Mouse (Mus musculus) limb, embryonic 12.5 days (tissue): ENCODE measurements at regions not wholly inside any gene's neighbourhood (a gene's known extent, or its start where the extent isn't known, plus 50 kb on each side); places are given as distances from the start of the nearest gene placed in this dataset.
"Not testable (repeated sequence)": the region's sequence is repeated elsewhere in the genome, so short reads cannot be mapped to it uniquely, and the experiment has no call there.

ENCODE experiments used
- ATAC-seq: fragments of 200-750 bp; cut with Nextera tagmentation; 2 replicates; pipeline ENCODE4 v1.8.0; 2017; ENCODE audit warnings: low read depth, moderate TSS enrichment; ENCODE audit not compliant: insufficient number of reproducible peaks, insufficient read depth, low FRiP score, low TSS enrichment
- H3K27ac ChIP-seq: fragments of 300-500 bp; sonication (generic); 2 replicates; pipeline ENCODE4 v1.5.1; 2016; ENCODE audit warnings: mild to moderate bottlenecking, moderate library complexity
- H3K27me3 ChIP-seq: fragments of 300-500 bp; sonication (generic); 2 replicates; pipeline ENCODE4 v1.6.1; 2016; ENCODE audit warnings: mild to moderate bottlenecking, moderate library complexity
- H3K36me3 ChIP-seq: fragments of 300-500 bp; sonication (generic); 2 replicates; pipeline ENCODE4 v1.6.1; 2016; ENCODE audit warnings: mild to moderate bottlenecking, moderate library complexity
- H3K4me1 ChIP-seq: fragments of 300-500 bp; sonication (generic); replicated peaks from 2 replicates; pipeline ENCODE4 v1.6.1; 2016
- H3K4me2 ChIP-seq: fragments of 300-500 bp; sonication (generic); 2 replicates; pipeline ENCODE4 v1.6.1; 2016; ENCODE audit warnings: mild to moderate bottlenecking, moderate library complexity
- H3K4me3 ChIP-seq: fragments of 300-500 bp; sonication (generic); replicated peaks from 2 replicates; pipeline ENCODE4 v1.5.1; 2016; ENCODE audit warnings: mild to moderate bottlenecking
- H3K9ac ChIP-seq: fragments of 300-500 bp; sonication (generic); replicated peaks from 2 replicates; pipeline ENCODE4 v1.6.1; 2016; ENCODE audit warnings: mild to moderate bottlenecking, moderate library complexity
- H3K9me3 ChIP-seq: fragments of 300-500 bp; sonication (generic); 2 replicates; pipeline ENCODE4 v1.6.1; 2016; ENCODE audit warnings: mild to moderate bottlenecking, moderate library complexity
- WGBS: fragments of 180-500 bp; shearing (Covaris S2); methylation state at CpG from one replicate; pipeline ENCODE4 v1.1.7; 2016; 5-methylcytosine and 5-hydroxymethylcytosine counted together

DNA sequence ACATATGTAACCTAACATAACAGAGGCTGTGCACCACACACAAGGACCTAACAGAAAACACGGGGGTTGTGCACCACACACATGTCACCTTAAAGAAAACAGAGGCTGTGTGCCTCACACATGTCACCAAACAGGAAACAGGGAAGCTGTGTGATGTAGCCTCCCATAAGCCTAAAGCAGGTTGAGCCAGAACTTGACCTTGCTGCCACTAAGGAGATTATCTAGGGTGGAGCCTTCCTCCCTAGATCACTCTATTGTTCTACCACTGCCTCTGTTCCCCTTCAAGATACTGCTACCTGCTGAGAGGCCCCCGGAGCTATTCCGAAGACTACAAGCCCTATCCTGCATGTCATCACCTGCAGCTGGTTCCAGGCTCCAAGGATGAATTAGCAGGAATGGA is 100.1 kb upstream of the Thrb start:
- not testable (repeated sequence) for H3K4me3 ChIP-seq, H3K9me3 ChIP-seq, H3K27me3 ChIP-seq, H3K9ac ChIP-seq, H3K27ac ChIP-seq, H3K4me2 ChIP-seq, ATAC-seq, H3K36me3 ChIP-seq, H3K4me1 ChIP-seq
- WGBS: 49% methylated on average over 3 of the region's 3 CpGs

DNA sequence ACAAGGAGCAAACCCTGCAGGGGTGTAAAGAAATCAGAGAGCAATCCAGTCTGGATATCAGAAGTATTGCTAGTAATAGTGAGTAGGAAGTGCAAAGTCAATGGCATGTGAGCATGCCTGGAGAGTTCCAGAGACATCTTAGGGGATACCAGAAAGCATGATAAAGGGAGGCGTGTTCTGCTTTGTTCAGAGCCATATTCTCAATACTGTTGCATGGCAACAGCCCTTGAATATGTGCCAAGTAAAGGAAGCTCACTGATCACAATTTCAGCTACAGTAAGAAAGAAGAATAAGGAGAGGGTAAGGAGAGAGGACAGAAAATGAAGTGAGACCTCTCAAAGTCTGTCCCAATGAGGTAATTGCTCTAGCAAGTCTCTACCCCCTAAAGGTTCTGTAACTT is 92.1 kb upstream of the Thrb start:
- H3K4me1 ChIP-seq: no peaks in the 10 kb centered on the region
- no peak overlapping the region for H3K9ac ChIP-seq
- no peak overlapping the region for H3K4me2 ChIP-seq
- no peak overlapping the region for H3K4me3 ChIP-seq
- H3K36me3 ChIP-seq: no peaks in the 10 kb centered on the region
- H3K27ac ChIP-seq: no peak overlapping the region
- no peaks in the 10 kb centered on the region for H3K27me3 ChIP-seq
- no peak for ATAC-seq
- WGBS: 86% methylated on average over 1 of the region's 1 CpGs
- no peaks in the 10 kb centered on the region for H3K9me3 ChIP-seq

DNA sequence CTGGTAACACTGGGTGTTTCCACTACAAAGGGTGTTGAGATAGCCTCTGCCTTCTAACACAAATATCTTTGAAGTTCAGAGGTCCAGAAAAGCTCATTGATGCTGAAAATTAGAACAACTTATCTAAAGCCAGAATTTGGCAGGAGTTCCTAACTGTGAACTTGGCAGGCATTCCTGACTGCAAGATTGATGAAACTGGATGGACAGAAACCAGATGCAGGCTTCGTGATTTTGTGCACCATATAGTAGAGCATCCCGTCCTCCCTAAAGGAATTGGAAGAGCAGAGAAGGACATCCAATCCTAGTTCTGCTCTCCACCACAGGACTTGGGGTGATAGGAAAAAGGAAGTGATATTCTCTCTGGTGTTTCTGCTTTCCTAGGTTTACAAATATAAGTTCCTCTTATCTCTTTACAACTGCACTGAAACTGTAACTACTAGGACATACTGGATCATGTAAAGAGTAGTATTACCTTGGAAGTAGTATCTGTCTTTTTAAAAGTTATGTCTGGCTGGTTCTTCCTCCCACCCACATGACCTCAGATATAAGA is 90.9 kb upstream of the Thrb start:
- no peak for ATAC-seq
- H3K4me2 ChIP-seq: no peak overlapping the region
- no peaks in the 10 kb centered on the region for H3K9me3 ChIP-seq
- H3K36me3 ChIP-seq: no peaks in the 10 kb centered on the region
- H3K27ac ChIP-seq: no peak overlapping the region
- 78% methylated on average over 2 of the region's 2 CpGs for WGBS
- no peak overlapping the region for H3K4me3 ChIP-seq
- H3K4me1 ChIP-seq: no peaks in the 10 kb centered on the region
- no peaks in the 10 kb centered on the region for H3K27me3 ChIP-seq
- no peak overlapping the region for H3K9ac ChIP-seq

DNA sequence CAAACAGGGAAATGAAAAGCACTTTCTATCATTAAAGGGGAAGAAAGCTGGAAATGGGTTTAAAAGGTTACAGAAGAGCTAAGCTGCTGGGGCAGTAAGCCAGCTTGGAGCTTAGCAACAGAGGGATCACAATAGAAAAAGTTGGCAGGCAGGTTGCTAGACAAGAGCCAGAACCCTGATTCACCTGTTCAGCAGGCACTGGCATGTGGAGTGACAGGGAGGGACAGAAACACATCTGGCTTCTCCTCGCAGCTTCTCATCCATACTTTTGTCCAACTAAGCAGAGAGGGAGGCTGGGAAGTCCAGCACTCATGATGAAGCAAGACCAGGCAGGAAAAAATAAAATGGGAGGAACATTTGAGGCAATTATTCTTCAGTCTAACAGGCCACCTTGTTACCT is 81.3 kb upstream of the Thrb start:
- Histone ChIP-seq H3K36me3 (no peaks in the 10 kb centered on the region), H3K4me1 (no peaks in the 10 kb centered on the region), H3K4me3 (no peak overlapping the region), H3K27ac (no peak overlapping the region), H3K9ac (no peak overlapping the region), H3K9me3 (no peaks in the 10 kb centered on the region), H3K4me2 (no peak overlapping the region), H3K27me3 (no peaks in the 10 kb centered on the region)
- 70% methylated on average over 1 of the region's 1 CpGs for WGBS
- no peak for ATAC-seq

DNA sequence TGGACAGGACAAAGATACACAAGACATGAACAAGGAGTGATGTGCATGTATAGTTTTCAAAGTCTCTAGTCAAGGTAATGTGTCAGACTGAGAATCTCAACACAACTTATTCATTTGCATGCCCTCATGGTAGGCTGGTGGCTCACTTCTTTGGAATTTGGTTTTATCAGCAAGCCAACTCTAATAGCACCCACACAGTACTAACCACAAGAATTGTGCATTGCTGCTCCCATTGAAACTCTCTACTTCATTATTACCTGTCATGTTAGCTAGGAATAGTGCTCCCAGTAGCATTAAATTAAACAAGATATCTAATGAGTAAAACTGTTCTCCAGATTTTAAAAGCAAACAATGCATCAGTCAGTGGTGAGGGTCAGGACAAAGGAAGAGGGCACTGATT is 70.5 kb upstream of the Thrb start:
- no peaks in the 10 kb centered on the region for H3K9me3 ChIP-seq
- ATAC-seq: no peak

DNA sequence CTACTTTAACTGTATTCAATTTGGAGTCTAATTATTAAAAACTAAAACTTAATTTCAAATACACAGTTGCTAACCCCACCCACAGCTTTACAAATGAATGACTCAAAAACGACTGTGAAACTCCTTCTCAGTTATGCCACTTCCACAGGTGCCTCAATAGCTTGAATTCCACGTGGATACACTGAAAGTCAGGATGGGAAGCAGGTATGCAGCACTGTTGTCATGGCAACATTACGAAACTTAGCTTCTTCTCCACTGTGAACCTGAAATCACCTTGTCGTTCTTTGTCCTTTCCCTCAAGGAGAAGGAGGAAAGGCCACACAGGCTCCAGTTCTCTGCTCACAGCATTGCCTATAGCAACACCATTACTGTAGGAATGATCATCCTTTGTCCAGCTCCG is 60.5 kb upstream of the Thrb start:
- WGBS: 73% methylated on average over 5 of the region's 5 CpGs
- ATAC-seq: no peak
- Histone ChIP-seq H3K4me3 (no peak overlapping the region), H3K9me3 (no peaks in the 10 kb centered on the region), H3K9ac (no peak overlapping the region), H3K4me1 (no peaks in the 10 kb centered on the region), H3K36me3 (no peaks in the 10 kb centered on the region), H3K4me2 (no peak overlapping the region), H3K27me3 (no peaks in the 10 kb centered on the region), H3K27ac (no peak overlapping the region)

More for the DNA sequence above, 70.5 kb upstream of the Thrb start:
- Histone ChIP-seq H3K36me3 (no peaks in the 10 kb centered on the region), H3K27ac (no peak overlapping the region), H3K27me3 (no peaks in the 10 kb centered on the region), H3K4me2 (no peak overlapping the region), H3K9ac (no peak overlapping the region), H3K4me3 (no peak overlapping the region), H3K4me1 (no peaks in the 10 kb centered on the region)

DNA sequence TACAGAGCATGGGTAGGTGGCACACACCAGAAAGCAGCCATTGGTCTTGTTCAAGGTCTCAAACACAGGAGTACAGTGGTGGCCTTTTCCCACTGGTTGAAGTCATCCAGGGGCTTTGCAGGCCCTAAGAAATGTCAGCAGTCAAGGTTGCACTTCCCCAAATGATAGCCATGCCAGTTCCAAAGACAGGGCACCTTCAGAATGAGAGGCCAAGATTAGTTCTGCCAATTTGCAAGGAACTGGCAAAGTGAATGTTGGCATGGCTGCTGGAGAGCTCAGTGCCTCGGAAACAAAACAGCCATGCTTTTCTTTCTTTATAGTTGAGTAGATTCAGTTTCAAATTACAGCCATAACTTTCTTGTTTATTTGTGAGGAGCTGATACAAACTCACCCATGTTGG is 57.7 kb upstream of the Thrb start:
- WGBS: 71% methylated on average over 1 of the region's 1 CpGs
- H3K4me1 ChIP-seq: no peaks in the 10 kb centered on the region

DNA sequence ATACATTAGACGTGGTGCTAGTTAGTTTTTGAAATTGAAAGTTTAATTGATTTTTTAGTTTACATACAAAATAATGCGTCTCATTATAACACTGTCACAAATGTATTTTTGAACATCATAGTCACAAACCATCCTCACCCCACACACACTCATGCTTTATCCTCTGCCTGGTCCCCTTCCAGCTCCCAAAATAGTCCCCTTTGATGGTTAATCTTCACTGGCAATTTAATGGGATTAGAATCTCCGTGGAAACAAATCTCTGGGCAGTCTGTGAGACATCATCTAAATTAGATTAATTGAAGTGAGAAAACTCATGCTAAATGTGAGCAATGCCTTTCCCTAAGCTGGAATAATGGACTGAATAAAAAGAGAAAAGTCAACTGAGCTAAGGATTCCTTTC is 54.0 kb upstream of the Thrb start:
- no peak for ATAC-seq
- no peak overlapping the region for H3K27ac ChIP-seq
- no peak overlapping the region for H3K9ac ChIP-seq
- H3K9me3 ChIP-seq: no peaks in the 10 kb centered on the region
- H3K27me3 ChIP-seq: no peaks in the 10 kb centered on the region
- H3K36me3 ChIP-seq: no peaks in the 10 kb centered on the region
- H3K4me1 ChIP-seq: no peaks in the 10 kb centered on the region
- H3K4me3 ChIP-seq: no peak overlapping the region
- 63% methylated on average over 3 of the region's 3 CpGs for WGBS
- H3K4me2 ChIP-seq: no peak overlapping the region

More for the DNA sequence above, 57.7 kb upstream of the Thrb start:
- H3K27me3 ChIP-seq: no peaks in the 10 kb centered on the region
- H3K27ac ChIP-seq: no peak overlapping the region
- H3K9me3 ChIP-seq: no peaks in the 10 kb centered on the region
- H3K36me3 ChIP-seq: no peaks in the 10 kb centered on the region
- H3K9ac ChIP-seq: no peak overlapping the region
- ATAC-seq: no peak
- H3K4me3 ChIP-seq: no peak overlapping the region
- no peak overlapping the region for H3K4me2 ChIP-seq

DNA sequence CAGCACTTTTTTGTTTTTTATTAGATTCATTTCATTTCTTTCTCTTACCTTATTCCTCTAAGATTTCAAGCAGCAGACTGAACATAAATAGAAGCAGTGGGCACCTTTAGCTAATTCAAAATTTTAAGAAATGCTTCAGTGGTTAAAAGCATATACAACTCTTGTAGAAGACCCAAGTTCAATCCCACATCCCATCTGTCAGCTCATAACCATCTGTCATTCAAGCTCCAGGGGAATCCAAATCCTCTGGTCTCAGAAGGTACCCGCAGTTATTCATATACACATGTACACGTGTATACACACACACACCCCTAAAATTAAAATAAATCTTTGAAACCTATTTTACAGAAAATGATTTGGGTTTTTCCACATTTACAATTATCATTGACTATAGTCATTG is 52.9 kb upstream of the Thrb start:
- H3K27ac ChIP-seq: no peak overlapping the region
- H3K36me3 ChIP-seq: no peaks in the 10 kb centered on the region
- H3K4me2 ChIP-seq: no peak overlapping the region
- no peaks in the 10 kb centered on the region for H3K9me3 ChIP-seq
- no peaks in the 10 kb centered on the region for H3K27me3 ChIP-seq
- H3K4me1 ChIP-seq: no peaks in the 10 kb centered on the region
- no peak for ATAC-seq
- 82% methylated on average over 2 of the region's 2 CpGs for WGBS
- H3K4me3 ChIP-seq: no peak overlapping the region
- no peak overlapping the region for H3K9ac ChIP-seq
